Mouse (Mus musculus): ENCODE measurements at regions not wholly inside any gene's neighbourhood (a gene's known extent, or its start where the extent isn't known, plus 50 kb on each side); places are given as distances from the start of the nearest gene placed in this dataset.

- H3K27ac ChIP-seq (ENCODE audit: control insufficient read depth, insufficient read depth, low read depth, low read length) = no peak overlapping the region
- H3K4me3 ChIP-seq (ENCODE audit: control insufficient read depth, low read depth, low read length) = no peak overlapping the region
- H3K4me1 ChIP-seq (ENCODE audit: control insufficient read depth, insufficient read depth, low read length) = no peaks in the 10 kb centered on the region
- H3K27me3 ChIP-seq (ENCODE audit: control insufficient read depth, insufficient read depth, low read length) = no peaks in the 10 kb centered on the region
- no peak for TF ChIP-seq POLR2A (IDR thresholded peaks at IDR 0.05; ENCODE audit: control insufficient read depth, low read depth, low read length)
- no peak for TF ChIP-seq CTCF (IDR thresholded peaks at IDR 0.05; ENCODE audit: control insufficient read depth, insufficient read depth, insufficient replicate concordance, low read depth, low read length)
- no peaks in the 10 kb centered on the region for H3K36me3 ChIP-seq (ENCODE audit: control insufficient read depth, insufficient read depth, low read length)
These were observed 2122.2 kb downstream of the 9330182O14Rik start for GRCm38 (mm10) chr15:42256343-42256742.

- H3K36me3 ChIP-seq (ENCODE audit: control insufficient read depth, insufficient read depth, low read length) = no peaks in the 10 kb centered on the region
- H3K4me3 ChIP-seq (ENCODE audit: control insufficient read depth, low read depth, low read length) = no peak overlapping the region
- no peak overlapping the region for H3K27ac ChIP-seq (ENCODE audit: control insufficient read depth, insufficient read depth, low read depth, low read length)
- TF ChIP-seq CTCF (IDR thresholded peaks at IDR 0.05; ENCODE audit: control insufficient read depth, insufficient read depth, insufficient replicate concordance, low read depth, low read length) (no peak), POLR2A (IDR thresholded peaks at IDR 0.05; ENCODE audit: control insufficient read depth, low read depth, low read length) (no peak)
- H3K27me3 ChIP-seq (ENCODE audit: control insufficient read depth, insufficient read depth, low read length) = no peaks in the 10 kb centered on the region
- no peaks in the 10 kb centered on the region for H3K4me1 ChIP-seq (ENCODE audit: control insufficient read depth, insufficient read depth, low read length)
These were observed 2141.0 kb downstream of the 9330182O14Rik start for GRCm38 (mm10) chr15:42275117-42275516.

- Histone ChIP-seq H3K4me3 (ENCODE audit: control insufficient read depth, low read depth, low read length) (no peak overlapping the region), H3K27me3 (ENCODE audit: control insufficient read depth, insufficient read depth, low read length) (no peaks in the 10 kb centered on the region), H3K4me1 (ENCODE audit: control insufficient read depth, insufficient read depth, low read length) (no peaks in the 10 kb centered on the region), H3K27ac (ENCODE audit: control insufficient read depth, insufficient read depth, low read depth, low read length) (no peak overlapping the region), H3K36me3 (ENCODE audit: control insufficient read depth, insufficient read depth, low read length) (no peaks in the 10 kb centered on the region)
- TF ChIP-seq POLR2A (IDR thresholded peaks at IDR 0.05; ENCODE audit: control insufficient read depth, low read depth, low read length) = no peak
- TF ChIP-seq CTCF (IDR thresholded peaks at IDR 0.05; ENCODE audit: control insufficient read depth, insufficient read depth, insufficient replicate concordance, low read depth, low read length) = no peak
These were observed 2143.1 kb downstream of the 9330182O14Rik start for GRCm38 (mm10) chr15:42277247-42277646.

GRCm38 (mm10) chr15:42280810-42281209, 2146.6 kb downstream of the 9330182O14Rik start:
- no peak overlapping the region for H3K27ac ChIP-seq (ENCODE audit: control insufficient read depth, insufficient read depth, low read depth, low read length)
- no peak overlapping the region for H3K4me3 ChIP-seq (ENCODE audit: control insufficient read depth, low read depth, low read length)
- no peaks in the 10 kb centered on the region for H3K4me1 ChIP-seq (ENCODE audit: control insufficient read depth, insufficient read depth, low read length)
- no peak for TF ChIP-seq POLR2A (IDR thresholded peaks at IDR 0.05; ENCODE audit: control insufficient read depth, low read depth, low read length)
- no peak for TF ChIP-seq CTCF (IDR thresholded peaks at IDR 0.05; ENCODE audit: control insufficient read depth, insufficient read depth, insufficient replicate concordance, low read depth, low read length)
- H3K36me3 ChIP-seq (ENCODE audit: control insufficient read depth, insufficient read depth, low read length) = no peaks in the 10 kb centered on the region
- no peaks in the 10 kb centered on the region for H3K27me3 ChIP-seq (ENCODE audit: control insufficient read depth, insufficient read depth, low read length)

GRCm38 (mm10) chr15:42296406-42296805, 2162.2 kb downstream of the 9330182O14Rik start:
- H3K27ac ChIP-seq (ENCODE audit: control insufficient read depth, insufficient read depth, low read depth, low read length) = no peak overlapping the region
- H3K27me3 ChIP-seq (ENCODE audit: control insufficient read depth, insufficient read depth, low read length) = no peaks in the 10 kb centered on the region
- no peak overlapping the region for H3K4me3 ChIP-seq (ENCODE audit: control insufficient read depth, low read depth, low read length)
- H3K4me1 ChIP-seq (ENCODE audit: control insufficient read depth, insufficient read depth, low read length) = no peaks in the 10 kb centered on the region
- no peaks in the 10 kb centered on the region for H3K36me3 ChIP-seq (ENCODE audit: control insufficient read depth, insufficient read depth, low read length)
- TF ChIP-seq CTCF (IDR thresholded peaks at IDR 0.05; ENCODE audit: control insufficient read depth, insufficient read depth, insufficient replicate concordance, low read depth, low read length) = no peak
- no peak for TF ChIP-seq POLR2A (IDR thresholded peaks at IDR 0.05; ENCODE audit: control insufficient read depth, low read depth, low read length)

GRCm38 (mm10) chr15:42297430-42297829, 2163.3 kb downstream of the 9330182O14Rik start:
- Histone ChIP-seq H3K36me3 (ENCODE audit: control insufficient read depth, insufficient read depth, low read length) (no peaks in the 10 kb centered on the region), H3K4me1 (ENCODE audit: control insufficient read depth, insufficient read depth, low read length) (no peaks in the 10 kb centered on the region), H3K4me3 (ENCODE audit: control insufficient read depth, low read depth, low read length) (no peak overlapping the region), H3K27me3 (ENCODE audit: control insufficient read depth, insufficient read depth, low read length) (no peaks in the 10 kb centered on the region), H3K27ac (ENCODE audit: control insufficient read depth, insufficient read depth, low read depth, low read length) (no peak overlapping the region)
- TF ChIP-seq POLR2A (IDR thresholded peaks at IDR 0.05; ENCODE audit: control insufficient read depth, low read depth, low read length) (no peak), CTCF (IDR thresholded peaks at IDR 0.05; ENCODE audit: control insufficient read depth, insufficient read depth, insufficient replicate concordance, low read depth, low read length) (no peak)

GRCm38 (mm10) chr15:42301956-42302355, 2167.8 kb downstream of the 9330182O14Rik start:
- no peaks in the 10 kb centered on the region for H3K36me3 ChIP-seq (ENCODE audit: control insufficient read depth, insufficient read depth, low read length)

GRCm38 (mm10) chr15:42304097-42304496, 2169.9 kb downstream of the 9330182O14Rik start:
- no peak for TF ChIP-seq CTCF (IDR thresholded peaks at IDR 0.05; ENCODE audit: control insufficient read depth, insufficient read depth, insufficient replicate concordance, low read depth, low read length)
- TF ChIP-seq POLR2A (IDR thresholded peaks at IDR 0.05; ENCODE audit: control insufficient read depth, low read depth, low read length) = no peak
- H3K36me3 ChIP-seq (ENCODE audit: control insufficient read depth, insufficient read depth, low read length) = no peaks in the 10 kb centered on the region
- peaks cover 2% of the 10 kb centered on the region; the same call in 1 of the 2 replicates for H3K4me1 ChIP-seq (ENCODE audit: control insufficient read depth, insufficient read depth, low read length)
- H3K27me3 ChIP-seq (ENCODE audit: control insufficient read depth, insufficient read depth, low read length) = no peaks in the 10 kb centered on the region
- H3K4me3 ChIP-seq (ENCODE audit: control insufficient read depth, low read depth, low read length) = no peak overlapping the region
- no peak overlapping the region for H3K27ac ChIP-seq (ENCODE audit: control insufficient read depth, insufficient read depth, low read depth, low read length)

More at GRCm38 (mm10) chr15:42301956-42302355, 2167.8 kb downstream of the 9330182O14Rik start:
- TF ChIP-seq POLR2A (IDR thresholded peaks at IDR 0.05; ENCODE audit: control insufficient read depth, low read depth, low read length) = no peak
- no peak for TF ChIP-seq CTCF (IDR thresholded peaks at IDR 0.05; ENCODE audit: control insufficient read depth, insufficient read depth, insufficient replicate concordance, low read depth, low read length)
- Histone ChIP-seq H3K4me1 (ENCODE audit: control insufficient read depth, insufficient read depth, low read length) (peaks cover 2% of the 10 kb centered on the region; the same call in 1 of the 2 replicates), H3K4me3 (ENCODE audit: control insufficient read depth, low read depth, low read length) (no peak overlapping the region), H3K27ac (ENCODE audit: control insufficient read depth, insufficient read depth, low read depth, low read length) (no peak overlapping the region), H3K27me3 (ENCODE audit: control insufficient read depth, insufficient read depth, low read length) (no peaks in the 10 kb centered on the region)
